Mouse (Mus musculus) lung, postnatal 0 days (tissue): ENCODE measurements around the gene Gm21976.
A peak's percentile ranks its signal among the peaks of the same experiment; 100 is the strongest.

Source experiments
- CTCF ChIP-seq: IDR thresholded peaks from 2 replicates; pipeline ENCODE4 v1.5.1; 2016; ENCODE audit warnings: antibody characterized with exemption, mild to moderate bottlenecking
- EP300 ChIP-seq: IDR thresholded peaks from 2 replicates; pipeline ENCODE4 v1.6.1; 2016; ENCODE audit warnings: antibody characterized with exemption, mild to moderate bottlenecking, control low read depth

GRCm38 (mm10) chr13:98239978-98240641, 39.6 kb upstream of the Gm21976 start:
- TF ChIP-seq CTCF (peak; percentile 87), EP300 (no peak)
